Mouse (Mus musculus): ENCODE data around the gene Ppib.

DNA sequence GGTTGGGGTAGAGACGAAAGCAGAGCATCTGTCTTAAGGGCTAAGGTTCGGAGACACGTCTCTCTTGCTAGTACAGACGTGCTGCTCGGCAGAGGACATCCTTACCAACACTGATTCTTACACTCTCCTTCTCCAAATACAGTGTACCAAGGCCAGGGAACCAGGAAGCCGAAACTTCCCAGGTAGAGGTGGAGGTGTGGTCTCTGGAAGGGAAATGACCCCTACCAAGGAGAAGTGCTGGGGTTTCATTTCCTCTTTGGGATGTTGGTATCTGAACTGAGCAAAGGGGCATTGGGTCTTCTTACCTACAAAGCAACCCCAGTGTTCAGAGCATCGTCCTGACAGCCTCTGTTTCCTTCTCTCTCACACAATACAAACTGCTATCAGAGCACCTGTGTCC, 12.7 kb downstream of the Ppib start:
- TF ChIP-seq NELFE (IDR thresholded peaks at IDR 0.05; ENCODE audit: low read depth, low read length), result no peak
- TF ChIP-seq CTCF (conservative IDR thresholded peaks at IDR 0.05 in 1 of 2, IDR thresholded peaks at IDR 0.05 in 1 of 2; ENCODE audit: low read depth in 2 of 2, low read length in 2 of 2), result no peak
- TF ChIP-seq TCF12 (IDR thresholded peaks at IDR 0.05; ENCODE audit: low read depth, low read length), result no peak
- no peak for TF ChIP-seq HCFC1 (IDR thresholded peaks at IDR 0.05; ENCODE audit: low read depth, low read length)
- TF ChIP-seq ELF1 (IDR thresholded peaks at IDR 0.05; ENCODE audit: low read depth, low read length), result no peak
- no peak for TF ChIP-seq MAX (IDR thresholded peaks at IDR 0.05; ENCODE audit: low read length)
- TF ChIP-seq ZC3H11A (IDR thresholded peaks at IDR 0.05; ENCODE audit: low read depth, low read length), result no peak
- no peak for TF ChIP-seq BHLHE40 (IDR thresholded peaks at IDR 0.05; ENCODE audit: low read depth, low read length)
- TF ChIP-seq POLR2A (IDR thresholded peaks at IDR 0.05; ENCODE audit: low read depth, low read length), result no peak
- TF ChIP-seq EP300 (IDR thresholded peaks at IDR 0.05; ENCODE audit: low read length), result peak; percentile 82
- TF ChIP-seq PAX5 (IDR thresholded peaks at IDR 0.05; ENCODE audit: low read length), result no peak
